Mouse (Mus musculus): ENCODE measurements around the gene Adap2. TPM values are rescaled to one million over a fixed set of nuclear protein-coding genes. Genes with fewer than 3 reads are reported as not detected.

Adap2 gene
- polyA plus RNA-seq, 1 experiment from 2014 or later = 5.4 TPM

GRCm38 (mm10) chr11:80196351-80196750, 42.4 kb downstream of the Adap2 start:
- WGBS = 87% methylated on average over 7 of the region's 7 CpGs
- no peak overlapping the region for H3K4me3 ChIP-seq (ENCODE audit: low read depth, low read length)
- no peaks in the 10 kb centered on the region for H3K9me3 ChIP-seq (ENCODE audit: control insufficient read depth, low read length)
- no peak for ATAC-seq (ENCODE audit: low FRiP score, low TSS enrichment)
- H3K4me2 ChIP-seq (replicated peaks; ENCODE audit: low read depth) = no peak overlapping the region
- no peak for TF ChIP-seq EP300 (optimal IDR thresholded peaks at IDR 0.05)
- no peak for TF ChIP-seq CTCF (IDR thresholded peaks at IDR 0.05; ENCODE audit: low read depth)
- peaks cover 7% of the 10 kb centered on the region for H3K36me3 ChIP-seq (ENCODE audit: control insufficient read depth, insufficient read depth, low read length)
- DNase-seq (ENCODE audit: low spot score) = no peak
- no peak overlapping the region for H3K9ac ChIP-seq (ENCODE audit: low read length)
- H3K27me3 ChIP-seq (ENCODE audit: control insufficient read depth, insufficient read depth, low read length) = no peaks in the 10 kb centered on the region
- H3K27ac ChIP-seq (replicated peaks) = no peak overlapping the region
- no peaks in the 10 kb centered on the region for H3K4me1 ChIP-seq (replicated peaks; ENCODE audit: control insufficient read depth, insufficient read depth)

- H3K9ac ChIP-seq (ENCODE audit: low read length) = no peak overlapping the region
- H3K4me3 ChIP-seq (ENCODE audit: low read depth, low read length) = no peak overlapping the region
- no peak for DNase-seq (ENCODE audit: low spot score)
- TF ChIP-seq EP300 (optimal IDR thresholded peaks at IDR 0.05) (no peak), CTCF (IDR thresholded peaks at IDR 0.05; ENCODE audit: low read depth) (no peak)
- ATAC-seq (ENCODE audit: low FRiP score, low TSS enrichment) = no peak
- no peaks in the 10 kb centered on the region for H3K27me3 ChIP-seq (ENCODE audit: control insufficient read depth, insufficient read depth, low read length)
- H3K27ac ChIP-seq (replicated peaks) = no peak overlapping the region
- WGBS = 89% methylated on average over 3 of the region's 3 CpGs
- no peaks in the 10 kb centered on the region for H3K4me1 ChIP-seq (replicated peaks; ENCODE audit: control insufficient read depth, insufficient read depth)
- H3K4me2 ChIP-seq (replicated peaks; ENCODE audit: low read depth) = no peak overlapping the region
- no peaks in the 10 kb centered on the region for H3K9me3 ChIP-seq (ENCODE audit: control insufficient read depth, low read length)
- peaks cover 3% of the 10 kb centered on the region for H3K36me3 ChIP-seq (ENCODE audit: control insufficient read depth, insufficient read depth, low read length)
These were observed 45.4 kb downstream of the Adap2 start for GRCm38 (mm10) chr11:80199316-80199715.

DNA sequence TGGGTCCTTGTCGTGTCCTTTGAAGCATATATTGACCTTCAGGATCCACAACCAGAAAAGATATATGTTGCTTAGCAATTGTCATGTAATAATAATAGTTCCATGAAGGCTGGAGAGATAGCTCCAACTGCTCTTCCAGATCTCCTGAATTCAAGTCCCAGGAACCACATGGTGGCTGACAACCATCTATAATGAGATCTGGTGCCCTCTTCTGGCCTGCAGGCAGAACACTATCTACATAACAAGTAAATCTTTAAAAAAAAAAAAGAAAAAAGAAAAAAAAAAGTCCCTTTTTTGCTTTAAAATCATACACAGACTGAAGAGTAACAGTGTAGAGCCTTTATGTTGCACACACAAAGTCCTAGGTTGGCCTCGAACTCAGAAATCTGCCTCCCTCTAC, 45.9 kb downstream of the Adap2 start:
- Histone ChIP-seq H3K27me3 (ENCODE audit: control insufficient read depth, insufficient read depth, low read length) (no peaks in the 10 kb centered on the region), H3K36me3 (ENCODE audit: control insufficient read depth, insufficient read depth, low read length) (no peaks in the 10 kb centered on the region), H3K9me3 (ENCODE audit: control insufficient read depth, low read length) (no peaks in the 10 kb centered on the region), H3K9ac (ENCODE audit: low read length) (no peak overlapping the region), H3K27ac (replicated peaks) (no peak overlapping the region), H3K4me3 (ENCODE audit: low read depth, low read length) (no peak overlapping the region), H3K4me2 (replicated peaks; ENCODE audit: low read depth) (no peak overlapping the region), H3K4me1 (replicated peaks; ENCODE audit: control insufficient read depth, insufficient read depth) (no peaks in the 10 kb centered on the region)
- ATAC-seq (ENCODE audit: low FRiP score, low TSS enrichment) = no peak
- DNase-seq (ENCODE audit: low spot score) = no peak
- 96% methylated on average over 2 of the region's 2 CpGs for WGBS
- TF ChIP-seq EP300 (optimal IDR thresholded peaks at IDR 0.05) (no peak), CTCF (IDR thresholded peaks at IDR 0.05; ENCODE audit: low read depth) (peak; percentile 58)

DNA sequence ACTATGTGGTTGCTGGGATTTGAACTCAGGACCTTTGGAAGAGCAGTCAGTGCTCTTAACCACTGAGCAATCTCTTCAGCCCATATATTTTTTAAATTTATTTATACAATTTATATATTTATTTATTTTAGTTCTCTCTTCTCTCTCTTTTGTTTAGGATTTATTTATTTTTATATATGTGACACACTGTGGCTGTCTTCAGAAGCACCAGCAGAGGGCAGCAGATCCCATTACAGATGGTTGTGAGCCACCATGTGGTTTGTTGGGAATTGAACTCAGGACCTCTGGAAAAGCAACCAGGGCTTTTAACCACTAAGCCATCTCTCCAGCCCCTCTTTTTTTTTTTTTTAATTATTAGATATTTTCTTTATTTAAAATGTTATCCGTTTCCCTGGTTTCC, 46.4 kb downstream of the Adap2 start:
- H3K36me3 ChIP-seq (ENCODE audit: control insufficient read depth, insufficient read depth, low read length) = no peaks in the 10 kb centered on the region
- H3K4me3 ChIP-seq (ENCODE audit: low read depth, low read length) = no peak overlapping the region
- WGBS = 70% methylated on average over 1 of the region's 1 CpGs
- H3K27ac ChIP-seq (replicated peaks) = no peak overlapping the region
- no peak overlapping the region for H3K4me2 ChIP-seq (replicated peaks; ENCODE audit: low read depth)
- H3K27me3 ChIP-seq (ENCODE audit: control insufficient read depth, insufficient read depth, low read length) = no peaks in the 10 kb centered on the region
- TF ChIP-seq CTCF (IDR thresholded peaks at IDR 0.05; ENCODE audit: low read depth) (peak; percentile 70), EP300 (optimal IDR thresholded peaks at IDR 0.05) (no peak)
- H3K4me1 ChIP-seq (replicated peaks; ENCODE audit: control insufficient read depth, insufficient read depth) = no peaks in the 10 kb centered on the region
- no peak for ATAC-seq (ENCODE audit: low FRiP score, low TSS enrichment)
- no peak overlapping the region for H3K9ac ChIP-seq (ENCODE audit: low read length)
- no peak for DNase-seq (ENCODE audit: low spot score)
- no peaks in the 10 kb centered on the region for H3K9me3 ChIP-seq (ENCODE audit: control insufficient read depth, low read length)

DNA sequence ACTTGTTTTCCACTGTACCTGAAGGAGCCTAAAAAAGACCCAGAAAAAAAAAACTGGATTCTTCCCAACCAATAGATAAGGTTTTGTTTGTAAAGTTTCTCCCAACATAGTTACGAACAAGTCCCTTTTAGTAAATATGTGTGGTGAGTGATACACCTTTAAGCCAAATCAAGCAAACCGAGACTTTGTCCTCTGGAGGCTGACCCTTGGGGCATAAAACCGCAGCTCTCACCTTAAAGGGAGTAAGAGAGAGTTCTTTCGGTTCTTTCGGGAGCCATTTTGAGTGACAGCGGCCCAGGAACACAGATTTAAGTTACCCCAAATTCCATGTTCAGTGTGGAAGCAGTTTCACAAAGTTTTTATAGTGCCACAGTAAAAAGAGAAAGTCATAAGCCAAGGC, 48.4 kb downstream of the Adap2 start:
- no peak overlapping the region for H3K9ac ChIP-seq (ENCODE audit: low read length)
- ATAC-seq (ENCODE audit: low FRiP score, low TSS enrichment) (peak; percentile 74; the same call in 1 of the 2 replicates), DNase-seq (ENCODE audit: low spot score) (peak; percentile 49)
- no peaks in the 10 kb centered on the region for H3K27me3 ChIP-seq (ENCODE audit: control insufficient read depth, insufficient read depth, low read length)
- H3K4me3 ChIP-seq (ENCODE audit: low read depth, low read length) = no peak overlapping the region
- TF ChIP-seq EP300 (optimal IDR thresholded peaks at IDR 0.05) (no peak), CTCF (IDR thresholded peaks at IDR 0.05; ENCODE audit: low read depth) (no peak)
- 60% methylated on average over 6 of the region's 6 CpGs for WGBS
- H3K9me3 ChIP-seq (ENCODE audit: control insufficient read depth, low read length) = no peaks in the 10 kb centered on the region
- no peaks in the 10 kb centered on the region for H3K4me1 ChIP-seq (replicated peaks; ENCODE audit: control insufficient read depth, insufficient read depth)
- H3K27ac ChIP-seq (replicated peaks) = no peak overlapping the region
- no peaks in the 10 kb centered on the region for H3K36me3 ChIP-seq (ENCODE audit: control insufficient read depth, insufficient read depth, low read length)
- H3K4me2 ChIP-seq (replicated peaks; ENCODE audit: low read depth) = no peak overlapping the region

GRCm38 (mm10) chr11:80204037-80204436, 50.1 kb downstream of the Adap2 start:
- Histone ChIP-seq H3K4me1 (replicated peaks; ENCODE audit: control insufficient read depth, insufficient read depth) (no peaks in the 10 kb centered on the region), H3K9ac (ENCODE audit: low read length) (no peak overlapping the region), H3K4me3 (ENCODE audit: low read depth, low read length) (no peak overlapping the region), H3K9me3 (ENCODE audit: control insufficient read depth, low read length) (no peaks in the 10 kb centered on the region), H3K4me2 (replicated peaks; ENCODE audit: low read depth) (no peak overlapping the region), H3K27ac (replicated peaks) (no peak overlapping the region), H3K36me3 (ENCODE audit: control insufficient read depth, insufficient read depth, low read length) (no peaks in the 10 kb centered on the region), H3K27me3 (ENCODE audit: control insufficient read depth, insufficient read depth, low read length) (no peaks in the 10 kb centered on the region)
- DNase-seq (ENCODE audit: low spot score) = no peak
- no peak for ATAC-seq (ENCODE audit: low FRiP score, low TSS enrichment)
- TF ChIP-seq CTCF (IDR thresholded peaks at IDR 0.05; ENCODE audit: low read depth) = no peak
- TF ChIP-seq EP300 (optimal IDR thresholded peaks at IDR 0.05) = no peak
- 79% methylated on average over 3 of the region's 3 CpGs for WGBS

All from stomach, postnatal 0 days (tissue).